Mouse (Mus musculus): ENCODE measurements around the gene Mfsd11.
"Not testable (repeated sequence)": the region's sequence is repeated elsewhere in the genome, so short reads cannot be mapped to it uniquely, and the experiment has no call there.

Mfsd11 gene

GRCm38 (mm10) chr11:116847187-116848085 lies 4.8 kb upstream of the Mfsd11 start:
- no peak for DNase-seq (ENCODE audit: low spot score)

- no peak for DNase-seq (ENCODE audit: low spot score)
Observed at GRCm38 (mm10) chr11:116848086-116848876, 4.0 kb upstream of the Mfsd11 start.

GRCm38 (mm10) chr11:116848877-116849178 lies 3.4 kb upstream of the Mfsd11 start:
- DNase-seq (ENCODE audit: low spot score) = not testable (repeated sequence)

GRCm38 (mm10) chr11:116849587-116849986 lies 2.7 kb upstream of the Mfsd11 start:
- DNase-seq (ENCODE audit: low spot score) = no peak

- DNase-seq (ENCODE audit: low spot score) = no peak
Observed at GRCm38 (mm10) chr11:116850085-116850484, 2.2 kb upstream of the Mfsd11 start.

- DNase-seq (ENCODE audit: low spot score) = no peak
Observed at GRCm38 (mm10) chr11:116850833-116851477, 1.3 kb upstream of the Mfsd11 start.

GRCm38 (mm10) chr11:116851576-116852290 lies 507 bp upstream of the Mfsd11 start:
- peak; percentile 53 for DNase-seq (ENCODE audit: low spot score)

GRCm38 (mm10) chr11:116852891-116853511 lies 761 bp downstream of the Mfsd11 start, which contains the start of gene Srsf2:
TSS of gene Srsf2 (minus strand) at chr11:116853094.
- peak; percentile 94 for DNase-seq (ENCODE audit: low spot score)

- peak; percentile 94 for DNase-seq (ENCODE audit: low spot score)
Observed at GRCm38 (mm10) chr11:116853512-116853928, 1.3 kb downstream of the Mfsd11 start.

- DNase-seq (ENCODE audit: low spot score) = no peak
Observed at GRCm38 (mm10) chr11:116854279-116854678, 2.0 kb downstream of the Mfsd11 start.

GRCm38 (mm10) chr11:116857183-116857850 lies 5.1 kb downstream of the Mfsd11 start:
- peak; percentile 60 for DNase-seq (ENCODE audit: low spot score)

GRCm38 (mm10) chr11:116864444-116864843 lies 12.2 kb downstream of the Mfsd11 start:
- peak; percentile 64 for DNase-seq (ENCODE audit: low spot score)

- DNase-seq (ENCODE audit: low spot score) = no peak
Observed at GRCm38 (mm10) chr11:116865945-116866585, 13.8 kb downstream of the Mfsd11 start.

GRCm38 (mm10) chr11:116868129-116868528 lies 15.9 kb downstream of the Mfsd11 start:
- no peak for DNase-seq (ENCODE audit: low spot score)

GRCm38 (mm10) chr11:116869223-116869622 lies 17.0 kb downstream of the Mfsd11 start:
- no peak for DNase-seq (ENCODE audit: low spot score)

- DNase-seq (ENCODE audit: low spot score) = no peak
Observed at GRCm38 (mm10) chr11:116869641-116870040, 17.4 kb downstream of the Mfsd11 start.

- no peak for DNase-seq (ENCODE audit: low spot score)
Observed at GRCm38 (mm10) chr11:116871538-116871937, 19.3 kb downstream of the Mfsd11 start.

GRCm38 (mm10) chr11:116873987-116874386 lies 21.7 kb downstream of the Mfsd11 start:
- no peak for DNase-seq (ENCODE audit: low spot score)

GRCm38 (mm10) chr11:116878454-116878853 lies 26.2 kb downstream of the Mfsd11 start:
- no peak for DNase-seq (ENCODE audit: low spot score)

- DNase-seq (ENCODE audit: low spot score) = no peak
Observed at GRCm38 (mm10) chr11:116880839-116881238, 28.6 kb downstream of the Mfsd11 start.
